Mouse (Mus musculus): ENCODE measurements at regions not wholly inside any gene's neighbourhood (a gene's known extent, or its start where the extent isn't known, plus 50 kb on each side); places are given as distances from the start of the nearest gene placed in this dataset.

DNA sequence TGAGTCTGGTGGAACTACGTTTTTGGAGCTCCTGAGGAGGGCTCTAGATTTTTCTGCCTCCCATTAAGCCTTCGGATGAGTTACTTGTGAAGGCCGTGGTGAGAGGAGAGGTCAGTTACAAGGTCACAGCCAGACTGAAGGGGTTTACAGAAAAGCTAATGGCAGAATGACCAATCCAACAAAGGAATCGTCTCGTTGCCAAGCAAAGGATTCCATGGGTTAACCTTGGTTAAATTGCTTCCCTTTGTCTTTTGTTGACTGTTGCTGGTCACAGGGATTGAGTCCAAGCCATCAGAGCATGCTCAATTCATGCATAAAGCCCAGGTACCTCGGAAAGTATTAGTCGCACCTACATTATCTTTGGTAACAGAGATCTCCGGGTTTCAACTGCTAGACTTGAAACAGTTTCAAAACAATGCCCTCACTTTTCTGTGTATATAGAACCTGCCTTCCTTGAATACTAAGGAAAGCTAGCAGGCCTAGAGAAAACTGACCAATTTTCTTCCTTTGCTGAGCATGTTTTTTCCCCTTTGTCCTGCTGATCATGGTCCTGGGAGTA is 100.3 kb downstream of the Etaa1 start:
- TF ChIP-seq POLR2A (IDR thresholded peaks at IDR 0.05; ENCODE audit: borderline replicate concordance, extremely low read depth, low read depth, low read length) (no peak), CTCF (IDR thresholded peaks at IDR 0.05; ENCODE audit: insufficient read depth, low read length) (no peak)

Measured in lung, adult 2 months (tissue).